Mouse (Mus musculus) heart, adult 2 months (tissue): ENCODE data around the gene Gm4792. TPM values are rescaled to one million over a fixed set of nuclear protein-coding genes. Genes with fewer than 3 reads are reported as not detected.

Experiments
- DNase-seq, 2 experiments: peaks; one replicate each; pipeline ENCODE4 v3.0.0; 2021
- H3K27ac ChIP-seq: fragments of 200-600 bp; 2 replicates; pipeline ENCODE4 v1.8.1; 2022
- H3K27me3 ChIP-seq: fragments of 200-500 bp; 2 replicates; pipeline ENCODE4 v1.6.1; 2012; ENCODE audit warnings: mild to moderate bottlenecking, low read length, inconsistent platforms, mixed read lengths; ENCODE audit not compliant: control insufficient read depth, insufficient read depth
- H3K36me3 ChIP-seq: fragments of 200-500 bp; 2 replicates; pipeline ENCODE4 v1.6.1; 2012; ENCODE audit warnings: low read length, inconsistent platforms; ENCODE audit not compliant: control insufficient read depth, insufficient read depth
- H3K4me1 ChIP-seq: fragments of 200-500 bp; 2 replicates; pipeline ENCODE4 v1.6.1; 2011; ENCODE audit warnings: low read length; ENCODE audit not compliant: control insufficient read depth, insufficient read depth
- H3K4me3 ChIP-seq: fragments of 200-600 bp; 2 replicates; pipeline ENCODE4 v1.8.1; 2022
- H3K79me2 ChIP-seq: fragments of 200-500 bp; replicated peaks from 2 replicates; pipeline ENCODE4 v1.6.1; 2012; ENCODE audit warnings: mild to moderate bottlenecking, inconsistent platforms, low read length, moderate library complexity, mixed read lengths; ENCODE audit not compliant: control insufficient read depth, insufficient read depth
- H3K9ac ChIP-seq: fragments of 200-500 bp; 2 replicates; pipeline ENCODE4 v1.6.1; 2012; ENCODE audit warnings: low read depth, mild to moderate bottlenecking, control low read depth, inconsistent platforms, low read length, mixed read lengths
- CTCF ChIP-seq: fragments of 200-600 bp; IDR thresholded peaks from 2 replicates; pipeline ENCODE4 v1.8.1; 2022; ENCODE audit warnings: antibody characterized with exemption, mild to moderate bottlenecking, moderate library complexity
- EP300 ChIP-seq: fragments of 200-500 bp; IDR thresholded peaks from 2 replicates; pipeline ENCODE4 v1.6.1; 2011; ENCODE audit warnings: low read depth, low read length, control low read depth; ENCODE audit not compliant: insufficient read depth
- POLR2A ChIP-seq: fragments of 200-500 bp; IDR thresholded peaks from 2 replicates; pipeline ENCODE4 v1.6.1; 2011; ENCODE audit warnings: mild to moderate bottlenecking, low read depth, low read length, control low read depth; ENCODE audit not compliant: insufficient read depth
- WGBS: fragments of 180-500 bp; shearing (Covaris S2); methylation state at CpG from one replicate; pipeline ENCODE4 v1.1.7; 2018; 5-methylcytosine and 5-hydroxymethylcytosine counted together
- intact Hi-C: fragments of 180-260 bp; cut with DNase I; formaldehyde crosslinking; loops from one replicate; pipeline ENCODE4 v1.15.1; 2025
- polyA plus RNA-seq: library from polyadenylated mRNA; depleted of rRNA; stranded (reverse); fragments of >200 nt; gene quantifications from 2 replicates; pipeline ENCODE4 v1.2.3, GENCODE M21; 2012
- total RNA-seq, 2 experiments: library from RNA; stranded (reverse); gene quantifications; 2 replicates each; pipeline ENCODE4 v1.2.3; 2021

Gm4792 gene
- total and polyA plus RNA-seq, 3 experiments = not detected

GRCm38 (mm10) chr10:94344631-94345417, 46.3 kb upstream of the Gm4792 start:
- no peaks in the 10 kb centered on the region for H3K36me3 ChIP-seq
- H3K79me2 ChIP-seq = no peaks in the 10 kb centered on the region
- intact Hi-C loops = no loop called here
- TF ChIP-seq POLR2A = no peak
- TF ChIP-seq EP300 = no peak
- no peak for TF ChIP-seq CTCF
- WGBS = 56% methylated on average over 22 of the region's 22 CpGs
- no peaks in the 10 kb centered on the region for H3K27me3 ChIP-seq
- DNase-seq = no peak
- no peak overlapping the region for H3K27ac ChIP-seq
- H3K4me3 ChIP-seq = no peak overlapping the region
- H3K4me1 ChIP-seq = no peaks in the 10 kb centered on the region
- H3K9ac ChIP-seq = no peak overlapping the region

DNA sequence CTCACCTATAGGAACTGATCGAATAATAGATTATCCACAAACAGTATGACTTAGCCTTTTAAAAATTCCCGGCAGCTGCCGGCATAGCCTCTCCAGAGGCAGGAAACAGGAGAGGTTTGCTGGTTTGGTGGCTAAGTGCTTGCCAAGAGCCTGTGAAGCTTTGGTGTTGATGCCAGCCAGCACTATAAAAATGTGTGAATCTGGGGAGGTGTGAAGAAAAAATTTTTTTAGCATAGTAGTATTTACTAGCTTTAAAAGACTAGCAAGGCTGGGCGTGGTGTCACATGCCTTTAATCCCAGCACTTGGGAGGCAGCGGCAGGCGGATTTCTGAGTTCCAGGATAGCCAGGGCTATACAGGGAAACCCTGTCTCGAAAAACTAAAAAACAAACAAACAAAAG, 45.1 kb upstream of the Gm4792 start:
- Histone ChIP-seq H3K4me1 (no peaks in the 10 kb centered on the region), H3K79me2 (no peaks in the 10 kb centered on the region), H3K36me3 (no peaks in the 10 kb centered on the region), H3K27me3 (no peaks in the 10 kb centered on the region), H3K4me3 (no peak overlapping the region), H3K9ac (no peak overlapping the region), H3K27ac (no peak overlapping the region)
- intact Hi-C loops = no loop called here
- 75% methylated on average over 7 of the region's 7 CpGs for WGBS
- DNase-seq = no peak
- no peak for TF ChIP-seq EP300
- no peak for TF ChIP-seq POLR2A
- TF ChIP-seq CTCF = no peak

- Histone ChIP-seq H3K27ac (no peak overlapping the region), H3K4me1 (no peaks in the 10 kb centered on the region), H3K79me2 (no peaks in the 10 kb centered on the region), H3K27me3 (no peaks in the 10 kb centered on the region), H3K36me3 (no peaks in the 10 kb centered on the region), H3K9ac (no peak overlapping the region), H3K4me3 (no peak overlapping the region)
- WGBS = 69% methylated on average over 7 of the region's 7 CpGs
- intact Hi-C loops = no loop called here
- DNase-seq = no peak
- TF ChIP-seq EP300 = no peak
- no peak for TF ChIP-seq POLR2A
- no peak for TF ChIP-seq CTCF
Observed at GRCm38 (mm10) chr10:94342256-94342655, 43.8 kb upstream of the Gm4792 start.

GRCm38 (mm10) chr10:94341501-94341900, 43.0 kb upstream of the Gm4792 start:
- H3K27me3 ChIP-seq = no peaks in the 10 kb centered on the region
- WGBS = 66% methylated on average over 17 of the region's 17 CpGs
- no peaks in the 10 kb centered on the region for H3K36me3 ChIP-seq
- TF ChIP-seq POLR2A (no peak), EP300 (no peak), CTCF (no peak)
- no peak overlapping the region for H3K4me3 ChIP-seq
- no peaks in the 10 kb centered on the region for H3K4me1 ChIP-seq
- no peaks in the 10 kb centered on the region for H3K79me2 ChIP-seq
- no peak for DNase-seq
- H3K27ac ChIP-seq = no peak overlapping the region
- no peak overlapping the region for H3K9ac ChIP-seq
- intact Hi-C loops = no loop called here

- intact Hi-C loops = no loop called here
- H3K36me3 ChIP-seq = no peaks in the 10 kb centered on the region
- no peaks in the 10 kb centered on the region for H3K79me2 ChIP-seq
- no peak overlapping the region for H3K27ac ChIP-seq
- no peak overlapping the region for H3K4me3 ChIP-seq
- no peaks in the 10 kb centered on the region for H3K4me1 ChIP-seq
- 88% methylated on average over 6 of the region's 6 CpGs for WGBS
- no peak overlapping the region for H3K9ac ChIP-seq
- no peak for DNase-seq
- H3K27me3 ChIP-seq = no peaks in the 10 kb centered on the region
- TF ChIP-seq POLR2A (no peak), EP300 (no peak), CTCF (no peak)
Observed at GRCm38 (mm10) chr10:94336071-94336470, 37.6 kb upstream of the Gm4792 start.

DNA sequence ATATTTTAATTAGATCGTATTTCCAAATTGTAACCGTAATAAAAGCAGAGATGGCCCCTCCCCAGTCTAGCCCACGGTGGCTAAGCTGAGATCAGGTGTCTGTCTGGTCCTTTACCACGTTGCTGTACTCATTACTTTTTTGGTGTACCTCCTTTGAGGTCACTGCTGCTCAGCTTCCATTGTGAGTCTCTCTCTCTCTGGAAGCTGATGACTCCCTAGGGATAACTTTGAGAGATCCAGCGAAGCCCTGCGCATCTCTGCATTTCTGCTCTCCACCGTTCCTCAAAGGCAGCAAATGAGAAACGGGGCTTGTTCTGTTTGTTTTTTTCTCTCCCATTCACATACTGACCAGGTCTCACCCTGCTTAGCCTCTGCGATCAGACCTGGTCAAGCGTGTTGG, 36.5 kb upstream of the Gm4792 start:
- H3K4me1 ChIP-seq = no peaks in the 10 kb centered on the region
- WGBS = 73% methylated on average over 10 of the region's 10 CpGs
- H3K27me3 ChIP-seq = no peaks in the 10 kb centered on the region
- no peak overlapping the region for H3K27ac ChIP-seq
- no peaks in the 10 kb centered on the region for H3K36me3 ChIP-seq
- no peak overlapping the region for H3K4me3 ChIP-seq
- H3K9ac ChIP-seq = no peak overlapping the region
- no peak for DNase-seq
- TF ChIP-seq EP300 = no peak
- intact Hi-C loops = no loop called here
- H3K79me2 ChIP-seq = no peaks in the 10 kb centered on the region
